Comparison of ENCODE assay signal across 8 mouse cellular contexts in genomic region chr16:32164396-32165027, GRCm38 (mm10). TPM values are rescaled to one million over a fixed set of nuclear protein-coding genes. Genes with fewer than 3 reads are reported as not detected.
A peak's percentile ranks its signal among the peaks of the same experiment; 100 is the strongest.
DNase-seq lines count a peak whose midpoint lies in the region; ATAC-seq and TF ChIP-seq lines count a peak whose summit lies in the region.

No protein-coding gene starts in this region.

- no peak for DNase-seq in frontal cortex, adult 2 months (ENCODE audit: extremely low spot score in 1 of 2, low spot score in 1 of 2)
- DNase-seq in MEL (ENCODE audit: low read depth, low spot score): peak; percentile 60
- peak; percentile 47 to 54 for DNase-seq in spleen, postnatal 10 days (ENCODE audit: low spot score in 2 of 2)
- no peak for DNase-seq in urinary bladder, adult 2 months (ENCODE audit: low spot score)
- DNase-seq in frontal cortex, postnatal 14 days (ENCODE audit: low spot score in 2 of 2): no peak

- 59% methylated on average over 19 of the region's 19 CpGs for WGBS in heart, embryonic 16.5 days
- 17% methylated on average over 19 of the region's 19 CpGs for WGBS in liver, embryonic 15.5 days (ENCODE audit: insufficient replicate concordance)

- H3K27me3 ChIP-seq in MEL (ENCODE audit: control insufficient read depth in 1 of 2, insufficient read depth in 2 of 2, low read length in 2 of 2): no peaks in the 10 kb centered on the region
- H3K27me3 ChIP-seq in heart, embryonic 16.5 days (ENCODE audit: control insufficient read depth, insufficient read depth, low read length): peaks cover 5% of the 10 kb centered on the region; the same call in 1 of the 2 replicates
- no peaks in the 10 kb centered on the region for H3K27me3 ChIP-seq in liver, embryonic 15.5 days

- H3K79me2 ChIP-seq in MEL (ENCODE audit: control insufficient read depth, insufficient read depth, low read length, poor library complexity): peaks cover 49% of the 10 kb centered on the region

- H3K4me3 ChIP-seq in MEL (ENCODE audit: control insufficient read depth in 1 of 2, insufficient read depth in 1 of 2, low read depth in 2 of 2, low read length in 2 of 2): peak overlapping the region; percentile 87
- peak overlapping the region; percentile 56 for H3K4me3 ChIP-seq in heart, embryonic 16.5 days (ENCODE audit: low read length)
- peak overlapping the region; percentile 62 for H3K4me3 ChIP-seq in liver, embryonic 15.5 days (replicated peaks)

- peak overlapping the region; percentile 91 for H3K9ac ChIP-seq in MEL (ENCODE audit: control insufficient read depth, low read depth, low read length, poor library complexity, severe bottlenecking)
- peak overlapping the region; percentile 72 for H3K9ac ChIP-seq in heart, embryonic 16.5 days (ENCODE audit: low read length)
- peak overlapping the region; percentile 65 for H3K9ac ChIP-seq in liver, embryonic 15.5 days

- peak overlapping the region; percentile 72 for H3K4me2 ChIP-seq in heart, embryonic 16.5 days (ENCODE audit: low read depth, low read length)
- H3K4me2 ChIP-seq in liver, embryonic 15.5 days: peak overlapping the region; percentile 85

- H3K27ac ChIP-seq in MEL (ENCODE audit: control insufficient read depth, low read depth, low read length): peak overlapping the region; percentile 84
- H3K27ac ChIP-seq in heart, embryonic 16.5 days (ENCODE audit: low read length): peak overlapping the region; percentile 62
- H3K27ac ChIP-seq in liver, embryonic 15.5 days (replicated peaks): peak overlapping the region; percentile 51

- H3K9me3 ChIP-seq in MEL (replicated peaks; ENCODE audit: insufficient read depth, low read length): no peaks in the 10 kb centered on the region
- H3K9me3 ChIP-seq in heart, embryonic 16.5 days (replicated peaks; ENCODE audit: control insufficient read depth, low read length): 0 out of 2 replicates have a peak, but pooled peaks cover 2% of the 10 kb centered on the region
- H3K9me3 ChIP-seq in liver, embryonic 15.5 days (replicated peaks): no peaks in the 10 kb centered on the region

- no peak for TF ChIP-seq POLR2A in MEL (IDR thresholded peaks at IDR 0.05; ENCODE audit: control insufficient read depth in 1 of 2, insufficient read depth in 1 of 2, low read depth in 1 of 2, low read length in 2 of 2, poor library complexity in 1 of 2)

- TF ChIP-seq EP300 in MEL (IDR thresholded peaks at IDR 0.05; ENCODE audit: low read depth in 1 of 2, low read length in 2 of 2): no peak

- peaks cover 0 to 32% of the 10 kb centered on the region in 2 experiments for H3K36me3 ChIP-seq in MEL (ENCODE audit: control insufficient read depth in 1 of 2, insufficient read depth in 2 of 2, low read length in 2 of 2)
- no peaks in the 10 kb centered on the region for H3K36me3 ChIP-seq in heart, embryonic 16.5 days (ENCODE audit: control insufficient read depth, insufficient read depth)
- H3K36me3 ChIP-seq in liver, embryonic 15.5 days (replicated peaks): peaks cover 8% of the 10 kb centered on the region; the same call in 1 of the 2 replicates

- TF ChIP-seq RAD21 in MEL (IDR thresholded peaks at IDR 0.05; ENCODE audit: low read depth, low read length): no peak

- TF ChIP-seq CTCF in MEL (IDR thresholded peaks at IDR 0.05 in 2 of 3, conservative IDR thresholded peaks at IDR 0.05 in 1 of 3; ENCODE audit: control insufficient read depth in 1 of 3, insufficient read depth in 1 of 3, low read depth in 2 of 3, low read length in 3 of 3, poor library complexity in 1 of 3, severe bottlenecking in 1 of 3): no peak

- peaks cover 9 to 24% of the 10 kb centered on the region in 2 experiments for H3K4me1 ChIP-seq in MEL (ENCODE audit: control insufficient read depth in 1 of 2, insufficient read depth in 2 of 2, low read length in 2 of 2)
- peaks cover 11% of the 10 kb centered on the region for H3K4me1 ChIP-seq in heart, embryonic 16.5 days (ENCODE audit: control insufficient read depth, insufficient read depth, low read length)
- H3K4me1 ChIP-seq in liver, embryonic 15.5 days (replicated peaks): peaks cover 54% of the 10 kb centered on the region

- ATAC-seq in frontal cortex, adult (ENCODE audit: low TSS enrichment): peak; percentile 42; the same call in 1 of the 2 replicates
- ATAC-seq in heart, embryonic 16.5 days (replicated peaks; ENCODE audit: extremely low read depth, insufficient read depth, low FRiP score): no peak
- no peak for ATAC-seq in liver, embryonic 15.5 days (ENCODE audit: insufficient read depth)

TF ChIP-seq in MEL, 35 proteins besides CTCF, POLR2A, EP300 and RAD21:
- TF ChIP-seq MEF2A (IDR thresholded peaks at IDR 0.05; ENCODE audit: extremely low read depth, insufficient replicate concordance, low read depth, low read length, poor library complexity, severe bottlenecking): no peak
- TF ChIP-seq TBP (IDR thresholded peaks at IDR 0.05; ENCODE audit: low read depth, low read length): no peak
- TF ChIP-seq MAX (IDR thresholded peaks at IDR 0.05; ENCODE audit: low read length): no peak
- TF ChIP-seq NELFE (IDR thresholded peaks at IDR 0.05; ENCODE audit: low read depth, low read length): no peak
- TF ChIP-seq KAT2A (conservative IDR thresholded peaks at IDR 0.05; ENCODE audit: low read depth, low read length): no peak
- no peak for TF ChIP-seq ZC3H11A (IDR thresholded peaks at IDR 0.05; ENCODE audit: low read depth, low read length)
- TF ChIP-seq TAL1 (IDR thresholded peaks at IDR 0.05; ENCODE audit: low read length): no peak
- TF ChIP-seq E2F4 (IDR thresholded peaks at IDR 0.05; ENCODE audit: borderline replicate concordance, low read depth, low read length): no peak
- TF ChIP-seq SMC3 (IDR thresholded peaks at IDR 0.05; ENCODE audit: low read depth, low read length): no peak
- TF ChIP-seq RCOR1 (IDR thresholded peaks at IDR 0.05; ENCODE audit: low read depth, low read length): no peak
- no peak for TF ChIP-seq CHD2 (IDR thresholded peaks at IDR 0.05; ENCODE audit: low read length)
- TF ChIP-seq ZMIZ1 (IDR thresholded peaks at IDR 0.05; ENCODE audit: low read depth, low read length): no peak
- TF ChIP-seq SIN3A (IDR thresholded peaks at IDR 0.05; ENCODE audit: low read length): no peak; the same call in 1 of the 2 replicates
- TF ChIP-seq MAFK (IDR thresholded peaks at IDR 0.05; ENCODE audit: borderline replicate concordance, low read depth, low read length): no peak
- TF ChIP-seq MAZ (IDR thresholded peaks at IDR 0.05; ENCODE audit: low read depth, low read length): no peak
- 0 out of 2 replicates have a peak, but pooled peaks have one; percentile 1 for TF ChIP-seq HCFC1 (IDR thresholded peaks at IDR 0.05; ENCODE audit: low read depth, low read length)
- no peak for TF ChIP-seq JUND (IDR thresholded peaks at IDR 0.05; ENCODE audit: low read depth, low read length)
- no peak for TF ChIP-seq MYB (IDR thresholded peaks at IDR 0.05; ENCODE audit: low read depth, low read length)
- TF ChIP-seq ELF1 (IDR thresholded peaks at IDR 0.05; ENCODE audit: low read depth, low read length): no peak
- TF ChIP-seq UBTF (IDR thresholded peaks at IDR 0.05; ENCODE audit: borderline replicate concordance, insufficient read depth, low read depth, low read length): no peak
- no peak for TF ChIP-seq ETS1 (IDR thresholded peaks at IDR 0.05; ENCODE audit: low read depth, low read length)
- TF ChIP-seq ZNF384 (IDR thresholded peaks at IDR 0.05; ENCODE audit: low read depth, low read length): no peak
- no peak for TF ChIP-seq GATA1 (IDR thresholded peaks at IDR 0.05; ENCODE audit: low read depth, low read length)
- TF ChIP-seq POLR2AphosphoS2 (IDR thresholded peaks at IDR 0.05; ENCODE audit: low read length): no peak
- TF ChIP-seq USF1 (IDR thresholded peaks at IDR 0.05; ENCODE audit: low read depth, low read length): peak; percentile 89
- TF ChIP-seq USF2 (IDR thresholded peaks at IDR 0.05; ENCODE audit: borderline replicate concordance in 1 of 2, insufficient read depth in 1 of 2, low read depth in 1 of 2, low read length in 2 of 2): peak in 1 of 2 experiments; percentile 40; a peak in 1 of 4 replicates
- no peak for TF ChIP-seq POLR2AphosphoS5 (IDR thresholded peaks at IDR 0.05; ENCODE audit: borderline replicate concordance, low read depth, low read length)
- no peak for TF ChIP-seq BHLHE40 (IDR thresholded peaks at IDR 0.05; ENCODE audit: borderline replicate concordance, low read depth, low read length)
- TF ChIP-seq TCF12 (IDR thresholded peaks at IDR 0.05; ENCODE audit: low read depth, low read length): no peak
- no peak for TF ChIP-seq NRF1 (IDR thresholded peaks at IDR 0.05; ENCODE audit: insufficient read depth, low read depth, low read length, poor library complexity, severe bottlenecking)
- no peak for TF ChIP-seq ZKSCAN1 (IDR thresholded peaks at IDR 0.05; ENCODE audit: low read depth, low read length)
- TF ChIP-seq CHD1 (IDR thresholded peaks at IDR 0.05; ENCODE audit: low read depth, low read length): no peak
- peak; percentile 63 for TF ChIP-seq MYC (IDR thresholded peaks at IDR 0.05; ENCODE audit: low read depth, low read length)
- no peak for TF ChIP-seq GABPA (IDR thresholded peaks at IDR 0.05; ENCODE audit: low read depth, low read length)
- peak; percentile 86 for TF ChIP-seq MXI1 (IDR thresholded peaks at IDR 0.05; ENCODE audit: low read depth, low read length)
TF ChIP-seq in MEL: peak in this region for 5.

RNA-seq across cellular contexts. Expression of gene Nrros, which starts 0.9 kb away (rescaled TPM):
- 5.7 and 6.9 TPM in 2 replicates for polyA plus RNA-seq in frontal cortex, adult 2 months (2012; rRNA removed)
- total RNA-seq in MEL (2012; rRNA removed): 56.1 and 59.8 TPM in 2 replicates
- 10 to 100 TPM in 1 of 2 experiments, not detected in 1; 55.9 TPM for polyA plus RNA-seq in MEL (2012; ENCODE audit: insufficient read depth in 1 of 2, insufficient read length in 2 of 2, low read depth in 1 of 2, low replicate concordance in 2 of 2, missing spikeins in 1 of 2)
- 18.1 and 20.5 TPM in 2 replicates for polyA plus RNA-seq in heart, embryonic 16.5 days (2015; fragmentation: Nextera tagmentation; extraction: Ambion mirVana)
- 24.1 and 24.5 TPM in 2 replicates for polyA plus RNA-seq in liver, embryonic 15.5 days (2015; fragmentation: Nextera tagmentation; extraction: Ambion mirVana)
- polyA plus RNA-seq in urinary bladder, adult 2 months (2012; rRNA removed): 19.4 TPM in 2 replicates

RNA-seq across cellular contexts. Expression of gene Bex6, which starts 15.1 kb away (rescaled TPM):
- not detected in 2 replicates for polyA plus RNA-seq in frontal cortex, adult 2 months (2012; rRNA removed)
- total RNA-seq in MEL (2012; rRNA removed): not detected in 2 replicates
- polyA plus RNA-seq in MEL (2012; ENCODE audit: insufficient read depth in 1 of 2, insufficient read length in 2 of 2, low read depth in 1 of 2, low replicate concordance in 2 of 2, missing spikeins in 1 of 2): not detected
- polyA plus RNA-seq in heart, embryonic 16.5 days (2015; fragmentation: Nextera tagmentation; extraction: Ambion mirVana): 0.47 and 1.1 TPM in 2 replicates
- 1.3 and 1.5 TPM in 2 replicates for polyA plus RNA-seq in liver, embryonic 15.5 days (2015; fragmentation: Nextera tagmentation; extraction: Ambion mirVana)
- 0.14 and 0.24 TPM in 2 replicates for polyA plus RNA-seq in urinary bladder, adult 2 months (2012; rRNA removed)

Comparison
In these comparisons a context has a peak if more than half of its experiments do, and no peak if none do; other contexts are left out.
1. DNase-seq: peak in MEL (single experiment) and spleen, postnatal 10 days (2 of 2); none in frontal cortex, adult 2 months (0 of 2), urinary bladder, adult 2 months (single experiment) and frontal cortex, postnatal 14 days (0 of 2).
2. Peak in every context shown above with its lines, with median percentiles within 50 percentile points of each other: H3K27ac ChIP-seq, H3K4me3 ChIP-seq and H3K9ac ChIP-seq.